Mouse (Mus musculus) gastrocnemius, postnatal 14 days (tissue): ENCODE measurements around the gene Nav1. TPM values are rescaled to one million over a fixed set of nuclear protein-coding genes. Genes with fewer than 3 reads are reported as not detected.

ENCODE experiments used
- DNase-seq: peaks from one replicate; pipeline ENCODE4 v3.0.0; 2021; ENCODE audit warnings: mixed read lengths
- intact Hi-C: fragments of 180-260 bp; cut with DNase I; formaldehyde crosslinking; loops from one replicate; pipeline ENCODE4 v1.15.1; 2025; ENCODE audit warnings: low total_unique reads
- total RNA-seq, 2 experiments: library from RNA; stranded (reverse); gene quantifications; 2 replicates each; pipeline ENCODE4 v1.2.3; 2021

The Nav1 gene
- total RNA-seq, 2 experiments from 2014 or later: 13.6 to 15.6 TPM

DNA sequence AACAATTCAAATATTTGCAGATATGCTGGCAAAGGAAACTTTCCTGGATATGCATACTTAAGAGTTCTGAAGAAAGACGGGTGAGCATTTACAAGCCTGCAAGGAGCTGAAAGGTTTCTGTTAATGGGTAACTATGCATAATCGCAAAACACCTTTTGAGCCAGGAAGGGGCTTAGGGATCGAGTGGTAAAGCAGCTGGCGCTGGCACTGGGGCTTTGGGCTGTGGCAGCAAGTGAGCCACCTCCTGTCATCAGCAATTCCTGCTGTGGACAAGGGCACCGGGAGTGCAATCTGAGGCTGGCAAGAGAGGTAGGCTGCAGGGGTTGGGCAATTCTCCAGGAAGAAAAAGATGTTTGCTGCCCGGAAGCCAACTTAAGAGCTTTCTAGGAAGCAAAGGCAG lies 49.1 kb downstream of the Nav1 start:
- DNase-seq: no peak
- intact Hi-C loops: no loop called here

DNA sequence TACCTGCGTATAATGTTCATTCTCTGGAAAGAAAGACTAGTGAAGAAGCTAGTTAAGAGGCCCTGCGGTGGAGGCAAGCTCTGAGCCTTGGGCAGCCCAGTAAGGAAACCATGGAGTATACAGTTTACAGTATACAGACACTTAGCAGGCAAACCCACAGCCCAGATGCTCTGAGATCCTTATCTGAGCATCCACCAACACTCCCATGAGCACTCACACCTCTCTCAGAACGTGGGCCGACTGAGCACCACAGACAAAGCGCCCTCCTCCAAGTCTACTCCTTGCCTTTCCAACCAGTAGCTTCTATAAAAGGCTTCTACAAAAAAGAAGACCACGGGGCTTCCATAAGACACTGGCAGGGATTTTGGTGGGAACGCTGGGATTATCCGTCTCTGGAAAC lies 51.2 kb downstream of the Nav1 start:
- no peak for DNase-seq
- intact Hi-C loops: no loop called here

DNA sequence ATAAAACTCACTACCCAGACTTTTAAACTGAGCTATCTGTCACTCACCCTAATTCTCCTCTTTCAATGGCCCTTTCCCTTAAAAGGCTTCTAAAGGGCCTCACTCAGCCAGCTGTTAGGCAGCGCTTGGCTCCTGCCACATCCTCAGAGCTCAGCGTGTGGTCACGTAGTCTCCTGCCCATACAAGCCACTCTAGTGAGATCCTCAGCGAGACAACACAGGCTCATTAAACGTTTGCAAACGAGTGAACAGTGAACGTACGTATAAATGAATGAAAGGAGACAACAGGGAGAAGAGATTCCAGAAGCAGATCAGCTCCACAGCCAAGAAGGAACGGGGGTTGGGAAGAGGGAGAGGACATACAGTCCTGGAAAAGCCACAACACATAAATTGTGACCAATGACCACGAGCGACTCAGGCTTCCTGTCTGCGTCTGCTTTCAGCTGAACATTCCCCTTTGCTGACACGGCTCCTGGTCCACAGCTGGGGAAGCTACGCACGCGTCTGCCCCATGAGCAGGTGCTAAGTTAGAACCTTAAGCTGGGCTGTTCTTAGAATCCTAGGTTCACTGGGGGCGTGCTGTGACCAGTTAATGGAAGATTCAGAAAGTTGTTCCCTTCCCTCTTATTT lies 52.3 kb downstream of the Nav1 start:
- DNase-seq: no peak
- intact Hi-C loops: no loop called here

DNA sequence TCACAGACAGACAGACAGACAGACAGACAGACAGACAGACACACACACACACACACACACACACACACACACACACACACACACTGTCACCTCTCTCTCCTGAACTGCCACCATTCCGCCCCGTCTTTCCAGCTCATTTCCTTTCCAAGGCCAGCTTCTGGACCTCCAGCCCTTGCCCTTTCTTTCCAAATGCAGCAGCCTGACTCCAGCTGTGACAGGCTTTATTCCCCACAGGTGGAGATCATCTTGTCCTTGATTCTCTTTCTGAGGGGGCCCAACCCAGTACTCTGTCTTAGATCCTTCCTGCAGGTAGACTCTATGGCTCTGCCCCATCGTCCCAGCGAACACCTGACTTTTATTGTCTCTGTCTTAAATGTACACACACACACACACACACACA lies 53.5 kb downstream of the Nav1 start:
- intact Hi-C loops: no loop called here
- DNase-seq: no peak

DNA sequence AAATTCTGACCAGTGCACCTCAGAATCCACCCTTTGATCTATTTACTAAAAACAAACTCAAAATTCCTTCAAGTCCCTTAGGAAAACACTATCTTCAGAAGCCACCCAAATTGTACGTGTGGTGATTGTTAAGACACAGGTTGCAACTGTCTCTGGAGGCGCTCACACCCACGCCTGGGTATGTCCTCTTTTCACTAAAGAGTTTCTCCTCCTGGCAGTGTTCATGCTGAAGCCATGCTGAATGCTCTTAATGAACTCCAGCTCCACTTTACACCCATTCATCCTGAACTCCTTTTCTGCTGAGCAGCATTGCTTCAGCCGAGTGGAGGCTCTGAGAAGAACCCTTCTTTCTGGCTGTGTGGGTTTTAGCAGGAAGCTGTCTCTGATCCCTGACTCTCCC lies 53.9 kb downstream of the Nav1 start:
- DNase-seq: no peak
- intact Hi-C loops: no loop called here

DNA sequence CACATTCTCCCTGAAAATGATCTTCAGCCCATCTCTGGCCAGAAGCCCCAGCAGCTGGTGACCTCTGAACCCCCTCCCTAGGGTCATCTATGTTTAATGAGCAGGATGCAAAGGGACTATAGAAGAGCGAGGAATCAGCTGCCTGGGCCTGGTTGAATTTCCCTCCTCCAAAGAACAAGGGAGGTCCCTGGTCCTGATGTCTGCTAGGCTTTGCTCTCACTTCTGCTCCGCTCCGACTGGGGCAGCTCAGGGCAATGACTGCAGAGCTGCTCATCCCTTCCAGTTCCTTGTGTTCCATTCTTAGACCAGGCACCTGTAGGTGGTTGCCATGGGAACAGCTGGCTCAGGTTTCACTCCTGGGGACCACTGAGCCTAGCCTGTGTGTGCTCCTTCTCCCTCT lies 56.2 kb downstream of the Nav1 start:
- DNase-seq: no peak
- intact Hi-C loops: no loop called here

DNA sequence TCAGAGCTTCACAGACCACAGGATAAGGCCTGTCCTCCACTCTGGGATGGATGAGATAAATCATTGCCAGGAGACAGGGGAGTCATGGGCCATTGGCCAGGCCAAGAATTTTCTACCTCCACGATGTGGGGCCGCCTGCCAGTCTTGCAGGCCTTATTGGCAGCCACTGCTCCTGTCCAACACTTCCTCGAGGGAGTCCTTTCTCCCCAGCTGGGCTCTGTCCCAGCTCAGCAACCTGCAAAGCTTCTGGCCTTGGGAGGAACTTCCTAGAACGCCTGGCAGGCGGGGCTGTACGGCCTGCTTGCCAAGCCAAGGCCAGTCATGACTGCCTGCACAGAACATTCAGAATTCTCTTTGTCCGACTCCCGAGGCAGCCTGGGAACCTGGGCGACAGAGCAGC lies 58.3 kb downstream of the Nav1 start:
- peak; percentile 84 for DNase-seq
- intact Hi-C loops: no loop called here

DNA sequence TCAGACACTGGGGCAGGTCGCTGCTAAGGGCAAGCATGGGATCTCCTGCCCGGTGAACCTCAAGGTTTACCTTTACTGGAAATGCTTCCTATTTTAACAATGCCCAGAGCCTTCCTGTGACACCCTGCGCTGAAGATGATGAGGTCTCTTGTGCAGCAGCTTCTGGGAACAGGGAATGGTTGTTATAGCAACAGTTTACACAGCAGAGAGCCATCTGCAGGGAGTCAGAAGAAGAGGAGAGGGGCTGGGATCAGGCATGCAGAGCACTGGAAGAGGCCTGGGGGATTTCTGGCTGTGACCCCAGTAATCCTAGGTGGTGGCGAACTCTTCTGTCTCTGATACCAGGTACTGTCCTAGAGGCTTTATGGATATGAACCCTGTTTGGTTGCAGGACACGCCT lies 61.0 kb downstream of the Nav1 start:
- no peak for DNase-seq
- intact Hi-C loops: no loop called here

DNA sequence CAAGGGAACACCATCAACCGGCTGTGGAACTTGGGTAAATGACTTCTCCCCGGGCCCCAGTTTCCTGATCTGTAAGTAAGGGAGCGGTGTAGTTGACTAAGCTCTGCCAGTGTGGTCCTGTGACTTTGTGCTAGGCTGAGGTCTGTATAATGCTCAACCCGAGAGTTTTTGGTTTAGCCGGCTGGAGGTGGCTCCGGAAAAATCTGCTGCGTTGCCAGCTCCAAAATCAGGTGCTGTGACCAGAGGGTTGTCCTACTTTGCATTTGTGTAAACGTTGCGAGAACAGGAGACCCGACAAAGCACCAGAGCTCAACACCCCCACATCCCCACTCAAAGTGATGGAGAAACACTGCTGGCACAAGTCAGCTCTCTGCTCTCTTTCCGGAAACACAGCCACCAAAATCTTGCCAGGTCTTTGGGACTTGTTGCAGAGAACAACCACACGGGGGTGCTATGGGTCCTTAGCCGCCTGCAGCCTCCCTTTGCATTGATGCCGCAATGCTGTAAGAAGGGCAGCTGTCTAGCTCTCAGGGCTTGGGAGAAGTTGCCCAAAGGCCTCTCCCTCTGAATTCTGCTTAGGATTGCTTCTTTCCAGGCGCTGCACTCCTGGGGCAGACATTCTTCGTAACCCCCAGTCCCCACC lies 62.5 kb downstream of the Nav1 start:
- intact Hi-C loops: loop anchor here (2.0 kb wide), 1 partner anchor 126 kb away; no protein-coding TSS in a partner anchor
- peak; percentile 83 for DNase-seq

DNA sequence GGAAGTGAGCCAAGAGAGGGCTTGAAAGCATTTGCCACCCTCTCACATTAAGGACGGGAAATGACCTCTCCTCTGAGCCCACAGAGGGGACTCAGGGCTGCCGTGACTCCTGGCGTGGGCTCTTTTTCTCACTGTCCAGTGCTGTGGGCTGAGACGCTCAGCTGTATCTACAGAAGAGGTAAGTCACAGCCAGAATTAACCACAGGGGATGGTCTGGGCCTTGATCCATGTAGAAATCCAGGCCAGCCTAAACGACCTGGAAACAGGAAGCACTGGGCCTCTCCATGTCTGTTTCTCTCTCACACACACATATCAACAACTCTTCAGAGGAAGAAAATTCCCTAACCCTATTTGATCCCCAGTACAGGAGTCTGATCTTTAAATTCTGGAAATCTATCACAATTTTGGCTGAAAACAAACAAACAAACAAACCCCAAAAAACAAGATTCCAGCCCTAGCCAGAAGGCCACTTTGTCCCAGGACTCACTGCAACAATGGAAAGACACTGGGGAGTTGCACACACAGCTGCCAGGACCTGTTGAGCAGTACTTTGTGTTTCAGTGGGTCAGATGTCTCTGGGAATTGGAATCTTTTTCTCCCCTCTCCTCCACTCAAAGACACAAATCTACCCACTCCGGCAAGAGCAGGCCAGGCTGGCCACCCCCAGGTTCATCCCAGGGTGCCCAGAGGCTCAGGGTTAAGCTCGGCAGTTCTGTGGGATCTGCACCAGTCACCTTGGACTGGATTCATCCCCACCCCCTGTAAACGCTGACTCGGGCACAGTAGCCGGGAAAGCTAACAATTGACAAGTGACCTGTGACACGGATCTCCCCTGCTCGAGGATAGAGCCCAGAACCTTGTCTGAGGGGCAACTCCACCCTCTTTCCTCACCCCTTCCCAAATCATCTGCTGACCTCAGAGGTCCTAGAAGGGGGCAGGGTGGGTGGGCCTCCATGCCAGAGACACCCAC lies 64.0 kb downstream of the Nav1 start:
- intact Hi-C loops: no loop called here
- peak; percentile 54 for DNase-seq

DNA sequence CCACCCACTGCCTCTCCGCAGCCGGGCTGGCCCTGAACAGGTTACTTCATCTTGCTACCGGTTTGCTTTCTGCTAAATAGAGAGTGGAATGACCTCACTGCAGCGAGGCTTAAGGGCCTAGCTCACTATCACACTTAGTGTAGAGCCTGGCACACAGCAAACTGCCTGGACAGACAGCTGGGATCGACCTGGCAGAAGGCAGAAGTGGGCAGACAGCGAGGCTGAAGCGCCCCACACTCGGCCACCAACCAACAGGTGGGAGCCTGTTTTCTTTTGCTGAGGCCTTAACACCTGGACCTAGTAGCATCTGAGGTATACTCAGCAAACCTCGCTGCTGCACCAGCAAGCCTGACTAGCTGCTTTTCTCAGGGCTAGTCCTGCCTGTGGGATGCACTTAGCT lies 65.0 kb downstream of the Nav1 start:
- intact Hi-C loops: no loop called here

DNA sequence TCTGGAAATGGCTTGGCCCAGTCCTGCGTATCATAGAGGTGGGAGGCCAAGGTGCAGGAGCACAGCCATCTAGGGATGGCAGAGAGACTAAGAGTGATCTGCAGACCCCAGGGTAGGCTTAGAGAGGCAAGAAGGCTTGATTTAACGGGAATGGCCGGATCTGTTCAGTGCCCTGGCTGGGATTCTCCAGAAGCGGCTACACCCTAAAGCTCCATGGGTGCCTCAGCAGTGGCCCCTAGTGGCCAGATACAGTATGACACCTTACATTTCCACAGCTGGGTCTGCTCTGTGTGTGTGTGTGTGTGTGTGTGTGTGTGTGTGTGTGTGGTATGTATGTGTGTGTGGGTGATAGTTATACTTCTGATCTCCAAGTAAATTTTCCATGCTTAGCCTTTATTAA lies 66.8 kb downstream of the Nav1 start:
- intact Hi-C loops: no loop called here
- DNase-seq: peak; percentile 86

More for the DNA sequence above, 65.0 kb downstream of the Nav1 start:
- no peak for DNase-seq

DNA sequence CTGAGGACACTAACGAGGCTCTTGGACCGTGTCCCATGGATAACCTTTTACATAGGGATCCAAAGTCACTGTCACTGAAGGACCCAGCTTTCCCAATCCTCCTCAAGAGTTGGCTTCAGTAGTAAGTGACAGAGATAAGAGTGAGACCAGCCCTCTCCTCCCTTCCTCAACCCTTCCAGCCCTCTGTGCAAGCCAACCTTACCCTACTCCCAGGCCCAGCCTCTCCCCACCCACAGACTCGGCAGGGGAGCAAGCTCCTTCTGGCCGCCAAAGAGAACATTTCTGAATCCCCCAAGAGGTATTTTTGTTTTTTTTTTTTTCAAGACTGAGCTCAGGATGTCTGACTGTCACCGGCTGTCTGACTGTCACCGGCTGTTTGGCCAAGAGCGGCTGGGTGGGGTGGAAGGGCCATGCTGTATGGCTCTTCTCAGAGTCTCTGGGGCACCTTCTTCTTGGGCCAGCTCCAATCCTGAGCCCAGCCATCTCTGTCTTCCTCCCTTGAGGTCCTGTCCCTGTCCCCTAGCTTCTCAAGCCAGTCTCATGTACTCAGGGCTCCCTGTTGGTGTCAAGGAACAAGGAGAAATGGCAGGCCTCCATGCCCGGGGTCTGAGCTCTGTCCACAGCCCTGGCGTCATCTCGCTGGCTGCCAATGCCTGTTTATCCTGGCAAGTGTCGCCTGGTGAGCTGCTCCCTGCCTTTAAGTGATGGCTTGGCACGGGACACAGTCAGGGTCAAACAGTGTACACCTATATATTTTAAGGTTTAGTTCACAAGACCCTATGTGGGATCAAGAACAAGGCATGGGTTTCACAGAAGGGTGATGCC lies 68.4 kb downstream of the Nav1 start:
- intact Hi-C loops: loop anchor here (2.0 kb wide), 1 partner anchor 76 kb away; no protein-coding TSS in a partner anchor
- DNase-seq: no peak

DNA sequence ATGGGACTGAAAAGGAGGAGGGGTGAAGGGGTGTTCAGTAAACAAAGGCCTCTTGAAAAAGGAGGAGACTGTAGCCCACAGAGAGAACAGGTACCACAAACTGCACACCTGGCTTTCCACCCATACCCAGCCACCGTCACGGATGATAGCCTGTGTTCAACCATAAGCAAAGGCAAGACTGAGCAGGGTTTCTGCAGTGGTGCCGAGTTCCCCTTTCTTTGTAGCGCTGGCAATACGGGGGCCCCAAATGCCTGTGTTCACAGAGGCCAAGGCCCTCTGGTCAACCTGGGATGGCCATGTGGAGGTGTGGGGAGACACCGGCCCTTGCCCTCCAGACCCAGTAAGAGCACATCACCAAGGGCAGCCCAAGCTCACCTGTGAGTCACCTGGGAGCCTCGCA lies 70.3 kb downstream of the Nav1 start:
- DNase-seq: no peak
- intact Hi-C loops: no loop called here

DNA sequence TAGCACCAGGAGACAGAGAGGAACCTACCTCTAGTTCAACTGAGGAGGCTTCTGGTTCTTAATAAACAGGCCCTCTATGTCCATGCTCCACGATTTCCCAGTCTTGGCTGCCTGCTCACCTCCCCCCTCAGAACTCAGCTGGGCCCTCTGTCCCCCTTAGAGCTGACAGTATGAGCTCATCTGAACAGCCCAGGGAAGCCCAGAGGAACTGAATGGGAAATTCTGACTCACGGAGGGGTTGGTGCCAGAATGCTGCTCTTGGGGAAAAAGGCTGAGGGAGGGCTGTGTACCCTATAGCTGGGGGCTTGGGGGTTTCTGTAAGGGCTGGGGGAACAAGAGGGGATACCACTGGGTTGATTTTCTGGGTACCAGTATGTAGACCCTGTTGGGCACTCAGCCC lies 70.8 kb downstream of the Nav1 start:
- intact Hi-C loops: no loop called here
- peak; percentile 46 for DNase-seq

DNA sequence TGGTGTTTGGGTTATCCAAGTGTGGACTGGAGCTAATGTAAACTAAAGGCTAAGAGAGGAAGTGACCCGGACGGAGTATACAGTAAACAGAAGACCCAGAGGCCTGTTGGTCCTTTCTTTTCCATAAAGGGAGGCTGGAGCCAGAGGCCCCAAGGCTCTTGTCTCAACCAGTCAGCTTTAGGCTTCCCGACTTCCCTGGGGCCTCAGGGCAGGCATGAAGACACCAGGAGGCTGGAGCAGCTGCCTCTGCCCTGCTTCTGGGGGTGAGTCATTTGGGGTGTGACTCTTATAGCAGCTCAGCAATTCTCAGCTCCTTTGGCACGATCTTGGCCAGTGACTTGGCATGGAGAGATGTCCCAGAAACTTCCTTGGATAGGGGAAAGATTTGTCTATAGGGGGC lies 71.8 kb downstream of the Nav1 start:
- peak; percentile 52 for DNase-seq
- intact Hi-C loops: no loop called here

DNA sequence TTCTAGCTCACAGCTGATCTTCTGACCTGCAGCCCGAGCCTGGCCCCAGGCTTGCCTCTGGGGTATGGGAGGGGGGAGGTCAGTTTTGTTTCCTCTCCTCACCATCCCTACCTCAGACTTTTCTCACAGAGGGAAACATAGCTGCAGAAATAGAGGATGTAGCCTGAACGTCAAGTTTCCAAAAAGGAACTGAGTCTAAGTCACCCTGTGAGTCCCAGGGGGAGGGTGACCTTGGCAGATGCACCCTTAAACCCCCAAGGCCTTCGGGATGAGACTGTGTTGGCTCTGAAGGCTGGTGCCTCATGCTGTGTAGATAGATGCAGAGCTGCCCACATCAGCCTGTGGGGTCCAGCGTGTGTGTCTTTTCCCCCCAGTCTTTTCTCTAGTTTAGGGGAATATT lies 72.3 kb downstream of the Nav1 start:
- DNase-seq: no peak
- intact Hi-C loops: no loop called here

DNA sequence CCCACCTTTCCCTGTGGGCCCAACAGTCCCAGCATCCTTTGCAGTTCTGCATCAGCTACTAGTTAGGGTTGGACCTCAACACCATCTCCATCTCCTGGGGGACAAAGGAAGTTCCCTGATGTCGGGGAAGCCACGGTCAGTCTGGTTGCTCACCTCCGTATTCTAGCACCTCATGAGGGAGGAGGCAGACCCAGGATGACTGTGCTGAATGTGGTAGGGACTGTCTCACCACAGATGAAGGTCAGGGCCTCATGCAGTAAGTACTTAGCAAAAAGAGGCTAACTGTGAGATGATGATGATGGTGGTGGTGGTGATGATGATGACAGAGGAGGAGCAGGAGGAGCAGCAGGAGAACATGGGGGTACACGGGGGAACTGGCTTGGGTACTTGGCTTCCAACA lies 73.0 kb downstream of the Nav1 start:
- DNase-seq: no peak
- intact Hi-C loops: no loop called here

DNA sequence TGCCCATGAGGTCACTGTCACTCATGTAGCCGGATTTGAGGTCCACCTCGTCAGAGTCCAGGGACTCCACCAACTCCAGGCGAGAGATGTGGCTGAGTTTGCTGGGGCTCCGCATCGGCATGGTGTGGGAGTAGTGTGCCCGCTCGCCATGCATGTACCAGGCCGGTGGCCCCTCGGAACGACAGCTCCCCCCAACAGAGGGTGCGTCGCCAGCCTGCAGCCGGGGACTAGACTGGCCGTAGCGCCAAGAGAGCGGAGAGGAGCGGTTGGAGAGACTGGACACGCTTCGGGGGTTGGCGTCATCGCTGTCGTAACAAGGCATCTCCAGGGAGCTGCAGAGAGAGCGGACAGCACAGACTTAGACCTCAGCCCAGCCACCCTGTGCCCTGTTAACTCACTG lies 74.7 kb downstream of the Nav1 start:
- intact Hi-C loops: no loop called here
- DNase-seq: no peak

DNA sequence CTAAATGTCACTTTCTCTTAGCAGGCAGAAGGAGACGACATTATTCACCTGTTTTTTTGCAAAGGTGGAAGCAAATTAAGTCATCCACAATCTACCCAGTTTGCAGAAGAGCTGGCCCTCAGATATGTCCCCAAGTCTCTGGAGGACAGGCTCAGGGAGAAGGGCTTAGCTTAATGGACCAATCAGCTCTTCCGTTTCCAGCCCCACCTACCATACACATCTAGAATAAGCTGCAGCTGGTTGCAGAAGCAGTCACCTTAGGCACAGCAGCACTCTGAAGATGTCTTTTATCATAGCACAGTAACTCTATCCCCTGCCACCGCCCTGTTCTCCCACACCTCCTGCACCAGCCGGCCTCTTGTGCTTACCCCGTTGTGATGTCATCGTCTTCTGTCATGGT lies 75.1 kb downstream of the Nav1 start:
- DNase-seq: no peak
- intact Hi-C loops: no loop called here
